Mouse (Mus musculus): ENCODE data around the gene Ypel4.

- TF ChIP-seq EP300 (optimal IDR thresholded peaks at IDR 0.05) (no peak), CTCF (IDR thresholded peaks at IDR 0.05; ENCODE audit: low read depth) (no peak)
Observed at GRCm38 (mm10) chr2:84732394-84732793, 1.5 kb upstream of the Ypel4 start.
